In the genomic region with DNA sequence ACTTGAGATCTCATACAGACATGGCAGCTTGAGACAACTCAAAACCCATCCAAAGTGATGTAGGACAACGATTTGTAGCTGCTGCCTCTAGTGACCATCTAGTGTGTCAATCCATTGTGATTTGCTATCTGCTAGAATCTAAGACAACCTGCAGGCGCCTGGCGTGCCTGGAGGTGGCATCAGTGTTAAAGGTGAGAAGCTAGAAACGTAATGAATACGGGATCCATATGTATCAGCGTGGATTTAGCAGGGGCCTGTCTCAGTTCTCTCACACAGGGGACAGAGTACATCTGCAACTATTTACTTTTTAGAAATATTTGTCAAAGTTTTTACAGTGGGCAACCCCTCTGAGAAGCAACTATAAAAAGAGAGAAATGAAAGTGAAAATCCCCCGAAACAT, we compare ENCODE assay signal across 12 mouse cellular contexts. TPM values are rescaled to one million over a fixed set of nuclear protein-coding genes. Genes with fewer than 3 reads are reported as not detected.
DNase-seq lines count a peak whose midpoint lies in the region; ATAC-seq and TF ChIP-seq lines count a peak whose summit lies in the region.
"Had no signal": no experiment of that assay in that cellular context is flagged by ENCODE, and none has a peak within 500 bp of the region (broad histone marks: within the 10 kb centered on the region; RNA-seq: fewer than 3 reads in every experiment).

No protein-coding gene starts in this region.

- DNase-seq in forebrain, postnatal 0 days: no peak
- DNase-seq in lung, postnatal 36 days: peak; percentile 41
- DNase-seq in lung, postnatal 14 days: no peak
- DNase-seq in thymus, postnatal 14 days: peak; percentile 75
- DNase-seq in left cerebral cortex, adult 2 months (ENCODE audit: extremely low spot score in 1 of 2, low spot score in 2 of 2): no peak
- DNase-seq: liver, embryonic 13.5 days; right cerebral cortex, postnatal 25 days had no signal

- no peak overlapping the region for H3K4me3 ChIP-seq in forebrain, postnatal 0 days (ENCODE audit: low read depth, low read length)
- no peak overlapping the region for H3K4me3 ChIP-seq in forebrain, embryonic 12.5 days (replicated peaks)
- H3K4me3 ChIP-seq in embryonic fibroblast, embryonic 13.5 days (ENCODE audit: insufficient read depth, low read length): no peak overlapping the region
- no peak overlapping the region for H3K4me3 ChIP-seq in left cerebral cortex, adult 2 months
- H3K4me3 ChIP-seq in hindbrain, embryonic 16.5 days (ENCODE audit: low read length): no peak overlapping the region
- H3K4me3 ChIP-seq: hindbrain, embryonic 10.5 days; liver, embryonic 13.5 days; neural tube, embryonic 12.5 days had no signal

- H3K4me2 ChIP-seq in forebrain, postnatal 0 days (ENCODE audit: low read depth): no peak overlapping the region
- no peak overlapping the region for H3K4me2 ChIP-seq in forebrain, embryonic 12.5 days
- H3K4me2 ChIP-seq in hindbrain, embryonic 16.5 days (ENCODE audit: low read length): no peak overlapping the region
- H3K4me2 ChIP-seq: liver, embryonic 13.5 days; neural tube, embryonic 12.5 days had no signal

- no peak overlapping the region for H3K27ac ChIP-seq in forebrain, postnatal 0 days (ENCODE audit: low read depth, low read length)
- H3K27ac ChIP-seq in forebrain, embryonic 12.5 days: no peak overlapping the region
- no peak overlapping the region for H3K27ac ChIP-seq in embryonic fibroblast, embryonic 13.5 days (ENCODE audit: insufficient read depth, low read length)
- H3K27ac ChIP-seq in left cerebral cortex, adult 2 months: no peak overlapping the region
- no peak overlapping the region for H3K27ac ChIP-seq in hindbrain, embryonic 16.5 days (ENCODE audit: low read depth, low read length)
- H3K27ac ChIP-seq: hindbrain, embryonic 10.5 days; liver, embryonic 13.5 days; neural tube, embryonic 12.5 days had no signal

- H3K4me1 ChIP-seq in forebrain, postnatal 0 days (ENCODE audit: insufficient read depth): no peaks in the 10 kb centered on the region
- peaks cover 9% of the 10 kb centered on the region; the same call in 1 of the 2 replicates for H3K4me1 ChIP-seq in forebrain, embryonic 12.5 days
- no peaks in the 10 kb centered on the region for H3K4me1 ChIP-seq in embryonic fibroblast, embryonic 13.5 days (ENCODE audit: control insufficient read depth, insufficient read depth, low read length)
- no peaks in the 10 kb centered on the region for H3K4me1 ChIP-seq in hindbrain, embryonic 16.5 days (ENCODE audit: control insufficient read depth, insufficient read depth, low read depth, low read length)
- H3K4me1 ChIP-seq: liver, embryonic 13.5 days had no signal

- no peak overlapping the region for H3K9ac ChIP-seq in forebrain, postnatal 0 days
- H3K9ac ChIP-seq in forebrain, embryonic 12.5 days: no peak overlapping the region
- H3K9ac ChIP-seq in hindbrain, embryonic 16.5 days (ENCODE audit: low read depth, low read length): no peak overlapping the region
- H3K9ac ChIP-seq: liver, embryonic 13.5 days; neural tube, embryonic 12.5 days had no signal

- H3K36me3 ChIP-seq in forebrain, postnatal 0 days (ENCODE audit: insufficient read depth): no peaks in the 10 kb centered on the region
- H3K36me3 ChIP-seq in forebrain, embryonic 12.5 days (replicated peaks): no peaks in the 10 kb centered on the region
- no peaks in the 10 kb centered on the region for H3K36me3 ChIP-seq in hindbrain, embryonic 16.5 days (ENCODE audit: control insufficient read depth, insufficient read depth, low read length)
- H3K36me3 ChIP-seq: hindbrain, embryonic 10.5 days; liver, embryonic 13.5 days; neural tube, embryonic 12.5 days had no signal

- intact Hi-C loops in left cerebral cortex, adult 2 months (cut with DNase I): loop anchor here (5.0 kb wide), 1 partner anchor 159 kb away; no protein-coding TSS in a partner anchor

- H3K9me3 ChIP-seq in forebrain, postnatal 0 days (ENCODE audit: low read length): no peaks in the 10 kb centered on the region
- no peaks in the 10 kb centered on the region for H3K9me3 ChIP-seq in forebrain, embryonic 12.5 days
- H3K9me3 ChIP-seq in hindbrain, embryonic 16.5 days (ENCODE audit: control insufficient read depth, low read length): no peaks in the 10 kb centered on the region
- H3K9me3 ChIP-seq: hindbrain, embryonic 10.5 days; liver, embryonic 13.5 days; neural tube, embryonic 12.5 days had no signal

- WGBS in forebrain, postnatal 0 days: 50% methylated on average over 7 of the region's 7 CpGs
- WGBS in forebrain, embryonic 12.5 days: 42% methylated on average over 7 of the region's 7 CpGs
- 57% methylated on average over 7 of the region's 7 CpGs for WGBS in hindbrain, embryonic 16.5 days

- H3K27me3 ChIP-seq in forebrain, postnatal 0 days (ENCODE audit: insufficient read depth, low read length): no peaks in the 10 kb centered on the region
- peaks cover 10% of the 10 kb centered on the region for H3K27me3 ChIP-seq in forebrain, embryonic 12.5 days
- no peaks in the 10 kb centered on the region for H3K27me3 ChIP-seq in hindbrain, embryonic 16.5 days (replicated peaks; ENCODE audit: control insufficient read depth, insufficient read depth, low read length)
- H3K27me3 ChIP-seq: liver, embryonic 13.5 days; neural tube, embryonic 12.5 days had no signal

- ATAC-seq in forebrain, postnatal 0 days: no peak
- no peak for ATAC-seq in forebrain, embryonic 12.5 days (ENCODE audit: low FRiP score)
- no peak for ATAC-seq in hindbrain, embryonic 16.5 days

- peak; percentile 47 for TF ChIP-seq CTCF in forebrain, postnatal 0 days (IDR thresholded peaks at IDR 0.05; ENCODE audit: low read depth)
- TF ChIP-seq CTCF in embryonic fibroblast, embryonic 13.5 days (IDR thresholded peaks at IDR 0.05; ENCODE audit: borderline replicate concordance, insufficient read depth, low read length): peak; percentile 36; the same call in 1 of the 2 replicates
- no peak; the same call in 1 of the 2 replicates for TF ChIP-seq CTCF in left cerebral cortex, adult 2 months (IDR thresholded peaks at IDR 0.05)

- TF ChIP-seq POLR2A in embryonic fibroblast, embryonic 13.5 days (IDR thresholded peaks at IDR 0.05; ENCODE audit: low read depth, low read length): no peak

RNA-seq across cellular contexts. Expression of a gene that starts 15.3 kb away (rescaled TPM):
- 3.0 and 6.4 TPM in 2 replicates for total RNA-seq in forebrain, postnatal 0 days (2014; rRNA removed)
- 9.0 and 14.5 TPM in 2 replicates for polyA plus RNA-seq in forebrain, postnatal 0 days (2015; fragmentation: Nextera tagmentation; extraction: Ambion mirVana)
- 153 and 164 TPM in 2 replicates for polyA plus RNA-seq in forebrain, embryonic 12.5 days (2016; fragmentation: Nextera tagmentation; extraction: Ambion mirVana)
- polyA plus RNA-seq in embryonic fibroblast, embryonic 13.5 days (2011; ENCODE audit: insufficient read length, low read depth, missing spikeins): 21.1 and 32.0 TPM in 2 replicates
- under 1 TPM; 0.37 to 0.84 TPM for total RNA-seq in left cerebral cortex, adult 2 months (2021)
- 16.1 and 17.1 TPM in 2 replicates for polyA plus RNA-seq in hindbrain, embryonic 16.5 days (2015; fragmentation: Nextera tagmentation; extraction: Ambion mirVana)

RNA-seq across cellular contexts. Expression of a gene that starts 24.9 kb away (rescaled TPM):
- total RNA-seq in forebrain, postnatal 0 days (2014; rRNA removed): 3.2 and 3.9 TPM in 2 replicates
- 0.49 and 0.98 TPM in 2 replicates for polyA plus RNA-seq in forebrain, postnatal 0 days (2015; fragmentation: Nextera tagmentation; extraction: Ambion mirVana)
- polyA plus RNA-seq in forebrain, embryonic 12.5 days (2016; fragmentation: Nextera tagmentation; extraction: Ambion mirVana): 2.8 and 3.3 TPM in 2 replicates
- polyA plus RNA-seq in embryonic fibroblast, embryonic 13.5 days (2011; ENCODE audit: insufficient read length, low read depth, missing spikeins): 57.3 and 64.4 TPM in 2 replicates
- total RNA-seq in left cerebral cortex, adult 2 months (2021): 10 to 100 TPM; 13.2 to 13.9 TPM
- polyA plus RNA-seq in hindbrain, embryonic 16.5 days (2015; fragmentation: Nextera tagmentation; extraction: Ambion mirVana): 1.6 and 1.8 TPM in 2 replicates

Comparison
In these comparisons a context has a peak if more than half of its experiments do, and no peak if none do; other contexts are left out.
1. DNase-seq: peak in lung, postnatal 36 days (single experiment) and thymus, postnatal 14 days (single experiment); none in forebrain, postnatal 0 days (single experiment), lung, postnatal 14 days (single experiment) and left cerebral cortex, adult 2 months (0 of 2).
2. RNA of a gene that starts 24.9 kb away (polyA plus RNA-seq): 57.3 to 64.4 TPM in embryonic fibroblast, embryonic 13.5 days; 2.8 to 3.3 TPM in forebrain, embryonic 12.5 days, 1.6 to 1.8 TPM in hindbrain, embryonic 16.5 days and 0.49 to 0.98 TPM in forebrain, postnatal 0 days; every median in the first group is over 10 times any median in the second.